Mouse (Mus musculus): ENCODE results near the gene Rnf44. TPM values are rescaled to one million over a fixed set of nuclear protein-coding genes. Genes with fewer than 3 reads are reported as not detected.

Rnf44 gene
- total and polyA plus RNA-seq, 2 experiments from 2014 or later, result 52.0 to 71.2 TPM

- DNase-seq (ENCODE audit: low spot score) (no peak), ATAC-seq (ENCODE audit: low FRiP score) (no peak)
- no peak overlapping the region for H3K27ac ChIP-seq (ENCODE audit: low read depth, low read length)
- no peaks in the 10 kb centered on the region for H3K9me3 ChIP-seq (ENCODE audit: low read length)
- TF ChIP-seq CTCF (IDR thresholded peaks at IDR 0.05), result no peak
- no peak overlapping the region for H3K4me3 ChIP-seq (ENCODE audit: low read depth, low read length)
- 89% methylated on average over 2 of the region's 2 CpGs for WGBS
- no peaks in the 10 kb centered on the region for H3K4me1 ChIP-seq (ENCODE audit: insufficient read depth, low read length)
- H3K9ac ChIP-seq (replicated peaks; ENCODE audit: low read length, poor library complexity, severe bottlenecking), result no peak overlapping the region
- no peak overlapping the region for H3K4me2 ChIP-seq (ENCODE audit: low read depth, low read length, poor library complexity, severe bottlenecking)
- H3K36me3 ChIP-seq (ENCODE audit: insufficient read depth, low read length), result no peaks in the 10 kb centered on the region
- no peaks in the 10 kb centered on the region for H3K27me3 ChIP-seq (ENCODE audit: insufficient read depth, low read length)
These were observed 23.2 kb downstream of the Rnf44 start for GRCm38 (mm10) chr13:54670491-54670890.

GRCm38 (mm10) chr13:54665062-54665461 lies 28.6 kb downstream of the Rnf44 start:
- H3K27me3 ChIP-seq (ENCODE audit: insufficient read depth, low read length), result no peaks in the 10 kb centered on the region
- ATAC-seq (ENCODE audit: low FRiP score), result no peak
- DNase-seq (ENCODE audit: low spot score), result no peak
- no peaks in the 10 kb centered on the region for H3K4me1 ChIP-seq (ENCODE audit: insufficient read depth, low read length)
- WGBS, result 94% methylated on average over 7 of the region's 7 CpGs
- H3K9me3 ChIP-seq (ENCODE audit: low read length), result no peaks in the 10 kb centered on the region
- no peak overlapping the region for H3K4me3 ChIP-seq (ENCODE audit: low read depth, low read length)
- H3K9ac ChIP-seq (replicated peaks; ENCODE audit: low read length, poor library complexity, severe bottlenecking), result no peak overlapping the region
- no peak overlapping the region for H3K27ac ChIP-seq (ENCODE audit: low read depth, low read length)
- no peak for TF ChIP-seq CTCF (IDR thresholded peaks at IDR 0.05)
- H3K4me2 ChIP-seq (ENCODE audit: low read depth, low read length, poor library complexity, severe bottlenecking), result no peak overlapping the region
- H3K36me3 ChIP-seq (ENCODE audit: insufficient read depth, low read length), result peaks cover 33% of the 10 kb centered on the region

GRCm38 (mm10) chr13:54664509-54664908 lies 29.2 kb downstream of the Rnf44 start:
- no peak overlapping the region for H3K9ac ChIP-seq (replicated peaks; ENCODE audit: low read length, poor library complexity, severe bottlenecking)
- no peak overlapping the region for H3K4me3 ChIP-seq (ENCODE audit: low read depth, low read length)
- H3K27ac ChIP-seq (ENCODE audit: low read depth, low read length), result no peak overlapping the region
- H3K36me3 ChIP-seq (ENCODE audit: insufficient read depth, low read length), result peaks cover 33% of the 10 kb centered on the region
- TF ChIP-seq CTCF (IDR thresholded peaks at IDR 0.05), result no peak
- H3K27me3 ChIP-seq (ENCODE audit: insufficient read depth, low read length), result no peaks in the 10 kb centered on the region
- ATAC-seq (ENCODE audit: low FRiP score), result no peak
- no peak for DNase-seq (ENCODE audit: low spot score)
- 97% methylated on average over 1 of the region's 1 CpGs for WGBS
- H3K4me1 ChIP-seq (ENCODE audit: insufficient read depth, low read length), result no peaks in the 10 kb centered on the region
- no peaks in the 10 kb centered on the region for H3K9me3 ChIP-seq (ENCODE audit: low read length)
- no peak overlapping the region for H3K4me2 ChIP-seq (ENCODE audit: low read depth, low read length, poor library complexity, severe bottlenecking)

- Histone ChIP-seq H3K4me3 (ENCODE audit: low read depth, low read length) (no peak overlapping the region), H3K27ac (ENCODE audit: low read depth, low read length) (no peak overlapping the region), H3K4me1 (ENCODE audit: insufficient read depth, low read length) (no peaks in the 10 kb centered on the region), H3K36me3 (ENCODE audit: insufficient read depth, low read length) (peaks cover 34% of the 10 kb centered on the region), H3K27me3 (ENCODE audit: insufficient read depth, low read length) (no peaks in the 10 kb centered on the region), H3K9ac (replicated peaks; ENCODE audit: low read length, poor library complexity, severe bottlenecking) (no peak overlapping the region), H3K4me2 (ENCODE audit: low read depth, low read length, poor library complexity, severe bottlenecking) (no peak overlapping the region), H3K9me3 (ENCODE audit: low read length) (no peaks in the 10 kb centered on the region)
- ATAC-seq (ENCODE audit: low FRiP score) (no peak), DNase-seq (ENCODE audit: low spot score) (no peak)
- TF ChIP-seq CTCF (IDR thresholded peaks at IDR 0.05), result no peak
- WGBS, result 89% methylated on average over 4 of the region's 4 CpGs
These were observed 29.7 kb downstream of the Rnf44 start for GRCm38 (mm10) chr13:54663999-54664398.

GRCm38 (mm10) chr13:54661358-54661757 lies 32.3 kb downstream of the Rnf44 start:
- H3K9me3 ChIP-seq (ENCODE audit: low read length), result no peaks in the 10 kb centered on the region
- H3K27me3 ChIP-seq (ENCODE audit: insufficient read depth, low read length), result no peaks in the 10 kb centered on the region
- peaks cover 45% of the 10 kb centered on the region for H3K36me3 ChIP-seq (ENCODE audit: insufficient read depth, low read length)
- no peak for DNase-seq (ENCODE audit: low spot score)
- 87% methylated on average over 12 of the region's 12 CpGs for WGBS
- H3K27ac ChIP-seq (ENCODE audit: low read depth, low read length), result no peak overlapping the region
- no peaks in the 10 kb centered on the region for H3K4me1 ChIP-seq (ENCODE audit: insufficient read depth, low read length)
- TF ChIP-seq CTCF (IDR thresholded peaks at IDR 0.05), result no peak
- H3K4me3 ChIP-seq (ENCODE audit: low read depth, low read length), result no peak overlapping the region
- ATAC-seq (ENCODE audit: low FRiP score), result no peak
- no peak overlapping the region for H3K9ac ChIP-seq (replicated peaks; ENCODE audit: low read length, poor library complexity, severe bottlenecking)
- no peak overlapping the region for H3K4me2 ChIP-seq (ENCODE audit: low read depth, low read length, poor library complexity, severe bottlenecking)

DNA sequence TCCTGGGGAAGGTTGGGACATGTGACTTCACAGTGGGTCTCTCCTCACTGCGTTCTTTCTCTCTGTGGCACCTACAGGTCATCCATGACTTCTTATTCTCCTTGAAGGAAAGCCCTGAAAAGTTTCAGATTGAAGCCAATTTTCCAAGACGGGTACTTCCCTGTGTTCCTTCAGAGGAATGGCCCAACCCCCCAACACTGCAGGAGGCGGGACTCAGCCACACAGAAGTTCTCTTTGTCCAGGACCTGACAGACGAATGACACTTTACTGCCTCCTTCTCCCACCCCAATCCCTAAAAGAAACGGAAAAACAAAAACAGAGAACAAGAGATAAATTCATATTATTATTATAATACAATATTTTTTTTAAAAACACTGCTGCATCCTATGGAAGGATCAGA lies 32.8 kb downstream of the Rnf44 start:
- H3K4me2 ChIP-seq (ENCODE audit: low read depth, low read length, poor library complexity, severe bottlenecking), result no peak overlapping the region
- no peak for DNase-seq (ENCODE audit: low spot score)
- TF ChIP-seq CTCF (IDR thresholded peaks at IDR 0.05), result no peak
- no peak overlapping the region for H3K27ac ChIP-seq (ENCODE audit: low read depth, low read length)
- H3K27me3 ChIP-seq (ENCODE audit: insufficient read depth, low read length), result no peaks in the 10 kb centered on the region
- no peak for ATAC-seq (ENCODE audit: low FRiP score)
- H3K9me3 ChIP-seq (ENCODE audit: low read length), result no peaks in the 10 kb centered on the region
- H3K4me3 ChIP-seq (ENCODE audit: low read depth, low read length), result no peak overlapping the region
- no peaks in the 10 kb centered on the region for H3K4me1 ChIP-seq (ENCODE audit: insufficient read depth, low read length)
- no peak overlapping the region for H3K9ac ChIP-seq (replicated peaks; ENCODE audit: low read length, poor library complexity, severe bottlenecking)
- 67% methylated on average over 5 of the region's 5 CpGs for WGBS
- H3K36me3 ChIP-seq (ENCODE audit: insufficient read depth, low read length), result peaks cover 49% of the 10 kb centered on the region

All from midbrain, postnatal 0 days (tissue).